Mouse (Mus musculus): ENCODE data around the gene Rps28.
A peak's percentile ranks its signal among the peaks of the same experiment; 100 is the strongest.
"Not testable (repeated sequence)": the region's sequence is repeated elsewhere in the genome, so short reads cannot be mapped to it uniquely, and the experiment has no call there.

Gene Rps28

GRCm38 (mm10) chr17:33824084-33824996, at the start of gene Rps28, which contains the start of gene Ndufa7:
Rps28 (minus strand) TSS chr17:33824562.
Ndufa7 (plus strand) TSS chr17:33824572.
- peak; percentile 98 for DNase-seq (ENCODE audit: low spot score)

GRCm38 (mm10) chr17:33873537-33873936, 49.2 kb upstream of the Rps28 start, which contains the start of gene Gm7029:
Gm7029 (plus strand) TSS chr17:33873837.
- not testable (repeated sequence) for DNase-seq (ENCODE audit: low spot score)

GRCm38 (mm10) chr17:33865330-33866030, 41.1 kb upstream of the Rps28 start:
- peak; percentile 45 for DNase-seq (ENCODE audit: low spot score)

- no peak for DNase-seq (ENCODE audit: low spot score)
Observed at GRCm38 (mm10) chr17:33857816-33858215, 33.5 kb upstream of the Rps28 start.

- no peak for DNase-seq (ENCODE audit: low spot score)
Observed at GRCm38 (mm10) chr17:33851331-33851730, 27.0 kb upstream of the Rps28 start.

GRCm38 (mm10) chr17:33848139-33848538, 23.8 kb upstream of the Rps28 start:
- DNase-seq (ENCODE audit: low spot score), result no peak

GRCm38 (mm10) chr17:33844196-33844595, 19.8 kb upstream of the Rps28 start:
- DNase-seq (ENCODE audit: low spot score), result peak; percentile 64

- DNase-seq (ENCODE audit: low spot score), result peak; percentile 95
Observed at GRCm38 (mm10) chr17:33842966-33843795, 18.8 kb upstream of the Rps28 start, which contains the start of gene Cd320. Cd320 (plus strand) TSS chr17:33843091.

- DNase-seq (ENCODE audit: low spot score), result no peak
Observed at GRCm38 (mm10) chr17:33829561-33829960, 5.2 kb upstream of the Rps28 start.

GRCm38 (mm10) chr17:33828892-33829291, 4.5 kb upstream of the Rps28 start:
- DNase-seq (ENCODE audit: low spot score), result peak; percentile 58

- peak; percentile 87 for DNase-seq (ENCODE audit: low spot score)
Observed at GRCm38 (mm10) chr17:33826850-33827249, 2.5 kb upstream of the Rps28 start.

- no peak for DNase-seq (ENCODE audit: low spot score)
Observed at GRCm38 (mm10) chr17:33825462-33825861, 1.1 kb upstream of the Rps28 start.

GRCm38 (mm10) chr17:33824997-33825330, 602 bp upstream of the Rps28 start:
- DNase-seq (ENCODE audit: low spot score), result not testable (repeated sequence)

- not testable (repeated sequence) for DNase-seq (ENCODE audit: low spot score)
Observed at GRCm38 (mm10) chr17:33823171-33823570, 1.2 kb downstream of the Rps28 start.

GRCm38 (mm10) chr17:33822436-33822959, 1.9 kb downstream of the Rps28 start:
- DNase-seq (ENCODE audit: low spot score), result peak; percentile 39

- DNase-seq (ENCODE audit: low spot score), result no peak
Observed at GRCm38 (mm10) chr17:33817969-33818643, 6.3 kb downstream of the Rps28 start.

- peak; percentile 95 for DNase-seq (ENCODE audit: low spot score)
Observed at GRCm38 (mm10) chr17:33817184-33817968, 7.0 kb downstream of the Rps28 start.

GRCm38 (mm10) chr17:33816612-33817011, 7.8 kb downstream of the Rps28 start:
- no peak for DNase-seq (ENCODE audit: low spot score)

- no peak for DNase-seq (ENCODE audit: low spot score)
Observed at GRCm38 (mm10) chr17:33815399-33815798, 9.0 kb downstream of the Rps28 start.

- DNase-seq (ENCODE audit: low spot score), result no peak
Observed at GRCm38 (mm10) chr17:33812990-33813389, 11.4 kb downstream of the Rps28 start.
